Mouse (Mus musculus) mammary gland, adult 2 months (tissue): ENCODE measurements around the gene Pla2g6. TPM values are rescaled to one million over a fixed set of nuclear protein-coding genes. Genes with fewer than 3 reads are reported as not detected.

Experiments
- polyA plus RNA-seq: library from polyadenylated mRNA; depleted of rRNA; stranded (reverse); fragments of >200 nt; gene quantifications from 2 replicates; pipeline ENCODE4 v1.2.3, GENCODE M21; 2012; ENCODE audit warnings: low replicate concordance; rRNA removed

Gene Pla2g6
- polyA plus RNA-seq: 40.1 and 46.3 TPM in 2 replicates

DNA sequence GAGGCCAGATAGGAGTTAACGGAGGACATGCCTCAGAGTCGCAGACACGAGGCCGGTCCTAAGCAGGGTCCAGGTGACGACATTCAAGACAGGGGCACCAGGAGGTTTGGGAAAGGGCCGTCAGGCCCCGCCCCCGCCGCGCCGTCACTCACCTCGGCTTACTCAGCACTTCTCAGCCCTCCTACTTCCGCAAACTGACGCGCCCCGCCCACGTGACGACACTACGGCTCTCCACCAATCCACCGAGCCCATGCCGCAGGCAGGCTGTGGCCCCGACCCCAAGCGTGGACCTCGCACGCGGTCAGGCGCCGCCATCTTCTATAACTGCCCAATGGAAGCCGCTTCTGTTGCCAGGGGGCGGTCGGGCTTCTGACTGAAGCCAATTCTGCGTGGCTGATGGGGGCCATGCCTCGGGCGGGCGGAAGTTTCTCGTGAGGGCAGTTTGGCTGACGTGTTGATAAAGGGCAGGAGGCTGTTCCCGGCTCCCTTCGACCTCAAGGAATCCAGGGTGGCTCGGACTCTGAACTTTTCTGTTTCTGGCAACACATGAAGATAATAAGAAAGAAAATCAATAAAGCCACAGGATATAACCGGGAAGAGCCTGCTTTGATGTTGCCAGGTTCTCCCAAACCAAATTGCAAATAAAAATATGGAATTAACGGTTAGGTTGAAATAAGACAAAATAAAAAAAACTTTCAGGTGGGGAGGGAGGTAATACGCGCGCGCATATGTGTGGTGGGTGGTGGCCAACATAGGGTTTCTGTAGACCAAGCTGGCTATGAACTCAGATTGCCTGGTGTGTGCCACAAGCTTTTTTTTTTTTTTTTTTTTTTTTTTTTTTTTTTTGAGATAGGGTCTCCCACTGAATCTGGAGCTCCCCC lies at the start of gene Pla2g6:
Gene Pla2g6 (minus strand): TSS at position 333 of the 881 bp plus-strand sequence.

DNA sequence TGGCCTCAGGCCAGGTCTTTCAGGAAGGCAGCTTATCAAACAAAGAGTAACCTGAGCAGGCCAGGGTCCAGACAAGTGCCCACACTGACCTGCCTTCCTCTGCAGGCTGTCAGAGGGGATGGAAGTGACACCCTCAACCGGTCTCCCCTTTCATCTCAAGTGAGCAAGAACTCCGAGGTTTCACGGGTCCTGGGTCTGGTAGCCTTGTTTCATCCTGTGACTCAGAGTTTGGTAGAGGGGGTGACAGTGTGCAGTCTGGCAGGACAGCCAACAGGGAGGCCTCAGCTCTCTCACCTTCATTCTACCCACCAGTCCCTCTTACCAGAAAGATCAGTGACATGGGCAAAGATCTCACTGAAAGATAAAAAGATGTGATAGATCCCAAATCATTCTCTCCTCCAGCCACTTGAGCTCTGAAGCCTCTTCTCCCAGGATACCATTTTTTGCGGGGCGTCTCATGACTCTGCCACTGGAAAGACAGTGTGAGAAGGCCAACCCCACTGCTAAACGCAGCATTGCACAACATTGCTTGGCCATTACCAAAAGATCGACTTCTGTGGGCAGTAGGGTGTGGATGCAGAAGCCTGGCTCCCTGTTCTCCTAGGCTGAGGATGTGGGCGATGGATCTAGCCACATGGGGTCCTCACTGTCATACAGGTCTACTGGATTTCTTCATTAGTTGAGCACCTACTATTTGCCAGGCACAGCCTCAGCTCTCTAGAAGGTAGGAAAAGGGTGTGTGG lies 18.0 kb upstream of the Pla2g6 start, which contains the start of gene Maff:
Gene Maff (plus strand): TSS at position 571 of the 743 bp plus-strand sequence.

DNA sequence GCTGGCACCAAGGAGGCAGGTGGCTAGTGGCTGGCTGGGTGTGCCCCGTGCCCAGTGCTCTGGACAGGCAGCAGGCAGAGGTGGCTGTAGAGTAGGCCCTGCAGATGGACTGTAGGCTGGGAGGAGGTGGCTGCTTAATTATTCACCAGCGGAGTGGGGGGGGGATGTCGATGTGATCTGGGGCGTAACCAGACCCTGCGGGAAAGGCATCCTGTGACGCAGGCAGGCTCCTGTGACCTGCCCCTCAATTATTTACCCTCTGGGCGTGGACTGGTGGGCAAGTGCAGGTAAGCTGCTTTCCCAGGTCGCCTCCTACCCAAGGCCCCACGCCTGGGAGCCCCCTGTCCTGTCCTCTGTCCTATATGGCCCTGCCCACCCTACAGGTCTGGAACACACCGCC lies 42.8 kb downstream of the Pla2g6 start, which contains the start of gene Baiap2l2:
Gene Baiap2l2 (minus strand): TSS at position 139 of the 400 bp plus-strand sequence.

DNA sequence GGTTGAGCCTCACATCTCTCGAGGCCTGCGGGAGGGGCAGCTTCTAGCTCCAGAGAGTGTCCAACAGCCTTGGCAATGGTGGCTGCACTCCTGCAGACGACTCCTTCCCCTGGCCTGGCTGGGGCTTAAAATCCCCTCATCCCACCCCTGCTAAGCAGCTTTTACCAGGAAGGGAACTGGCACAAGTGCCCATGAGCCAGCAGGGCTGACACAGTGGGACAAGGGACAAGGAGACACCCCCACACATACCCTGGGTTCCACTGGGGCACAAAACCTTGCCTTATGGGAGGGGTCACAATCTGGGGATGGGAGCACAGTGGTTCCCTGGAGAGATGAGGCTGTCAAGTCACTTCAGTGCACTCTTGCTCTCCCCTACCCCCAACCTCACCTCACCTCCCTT lies 73.5 kb downstream of the Pla2g6 start, which contains the start of gene Slc16a8:
Gene Slc16a8 (minus strand): TSS at position 101 of the 400 bp plus-strand sequence.

Other genes with a start within 250 kb of the Pla2g6 start
- gene Micall1, start 219.5 kb downstream of the Pla2g6 start, polyA plus RNA-seq: 31.8 and 55.0 TPM in 2 replicates
- 30.3 and 37.2 TPM in 2 replicates for gene Polr2f, start 187.4 kb downstream of the Pla2g6 start, polyA plus RNA-seq
- 1.7 and 2.4 TPM in 2 replicates for gene 1700088E04Rik, start 187.1 kb downstream of the Pla2g6 start, polyA plus RNA-seq
- gene Sox10, start 163.2 kb downstream of the Pla2g6 start, polyA plus RNA-seq: 49.5 and 61.8 TPM in 2 replicates
- 24.4 and 24.7 TPM in 2 replicates for gene Pick1, start 99.2 kb downstream of the Pla2g6 start, polyA plus RNA-seq
- 0.16 TPM in 1 of 2 replicates, not detected in the other for gene Gm49486, start 99.0 kb downstream of the Pla2g6 start, polyA plus RNA-seq
- gene Slc16a8, start 73.6 kb downstream of the Pla2g6 start, polyA plus RNA-seq: 0.39 and 0.56 TPM in 2 replicates
- 3.0 and 9.8 TPM in 2 replicates for gene Baiap2l2, start 42.9 kb downstream of the Pla2g6 start, polyA plus RNA-seq
- 3.9 and 7.9 TPM in 2 replicates for gene Maff, start 18.2 kb upstream of the Pla2g6 start, polyA plus RNA-seq
- 174 and 318 TPM in 2 replicates for gene Tmem184b, start 75.2 kb upstream of the Pla2g6 start, polyA plus RNA-seq
- gene Csnk1e, start 127.2 kb upstream of the Pla2g6 start, polyA plus RNA-seq: 54.3 and 68.8 TPM in 2 replicates
- 0.04 and 0.10 TPM in 2 replicates for gene Kcnj4, start 176.9 kb upstream of the Pla2g6 start, polyA plus RNA-seq
- gene Kdelr3, start 188.0 kb upstream of the Pla2g6 start, polyA plus RNA-seq: 21.8 and 42.2 TPM in 2 replicates
- 255 and 343 TPM in 2 replicates for gene Ddx17, start 218.4 kb upstream of the Pla2g6 start, polyA plus RNA-seq